Mouse (Mus musculus): Measurements from ENCODE around the gene Miga1. TPM values are rescaled to one million over a fixed set of nuclear protein-coding genes. Genes with fewer than 3 reads are reported as not detected.

The Miga1 gene
- polyA plus RNA-seq, 1 experiment from 2014 or later, result 24.7 TPM

GRCm38 (mm10) chr3:152239592-152239991 lies 100.6 kb downstream of the Miga1 start:
- H3K36me3 ChIP-seq, result peaks cover 29% of the 10 kb centered on the region
- no peak for ATAC-seq (ENCODE audit: insufficient number of reproducible peaks, insufficient read depth, low FRiP score, low TSS enrichment)
- no peak overlapping the region for H3K4me3 ChIP-seq
- H3K9ac ChIP-seq, result no peak overlapping the region
- 96% methylated on average over 1 of the region's 1 CpGs for WGBS
- no peaks in the 10 kb centered on the region for H3K4me1 ChIP-seq
- no peaks in the 10 kb centered on the region for H3K9me3 ChIP-seq
- H3K27ac ChIP-seq, result no peak overlapping the region
- H3K4me2 ChIP-seq (replicated peaks), result no peak overlapping the region
- no peaks in the 10 kb centered on the region for H3K27me3 ChIP-seq

- H3K9me3 ChIP-seq, result no peaks in the 10 kb centered on the region
- peaks cover 34% of the 10 kb centered on the region for H3K36me3 ChIP-seq
- ATAC-seq (ENCODE audit: insufficient number of reproducible peaks, insufficient read depth, low FRiP score, low TSS enrichment), result no peak
- no peaks in the 10 kb centered on the region for H3K4me1 ChIP-seq
- no peak overlapping the region for H3K9ac ChIP-seq
- H3K27me3 ChIP-seq, result no peaks in the 10 kb centered on the region
- no peak overlapping the region for H3K4me3 ChIP-seq
- WGBS, result 66% methylated on average over 2 of the region's 2 CpGs
- H3K27ac ChIP-seq, result no peak overlapping the region
- H3K4me2 ChIP-seq (replicated peaks), result no peak overlapping the region
Measured at GRCm38 (mm10) chr3:152238836-152239235, 101.4 kb downstream of the Miga1 start.

- H3K27ac ChIP-seq, result no peak overlapping the region
- H3K27me3 ChIP-seq, result no peaks in the 10 kb centered on the region
- no peak overlapping the region for H3K4me2 ChIP-seq (replicated peaks)
- 93% methylated on average over 1 of the region's 1 CpGs for WGBS
- ATAC-seq (ENCODE audit: insufficient number of reproducible peaks, insufficient read depth, low FRiP score, low TSS enrichment), result no peak
- no peak overlapping the region for H3K4me3 ChIP-seq
- H3K36me3 ChIP-seq, result peaks cover 49% of the 10 kb centered on the region
- no peak overlapping the region for H3K9ac ChIP-seq
- no peaks in the 10 kb centered on the region for H3K4me1 ChIP-seq
- H3K9me3 ChIP-seq, result no peaks in the 10 kb centered on the region
Measured at GRCm38 (mm10) chr3:152235805-152236204, 104.4 kb downstream of the Miga1 start.

- WGBS, result 84% methylated on average over 1 of the region's 1 CpGs
- Histone ChIP-seq H3K36me3 (peaks cover 51% of the 10 kb centered on the region), H3K27me3 (no peaks in the 10 kb centered on the region)
Measured at GRCm38 (mm10) chr3:152235238-152235637, 105.0 kb downstream of the Miga1 start.

GRCm38 (mm10) chr3:152231333-152232100 lies 108.7 kb downstream of the Miga1 start:
- no peaks in the 10 kb centered on the region for H3K27me3 ChIP-seq
- no peaks in the 10 kb centered on the region for H3K9me3 ChIP-seq
- H3K4me3 ChIP-seq, result no peak overlapping the region
- no peaks in the 10 kb centered on the region for H3K4me1 ChIP-seq
- 68% methylated on average over 6 of the region's 6 CpGs for WGBS
- H3K9ac ChIP-seq, result no peak overlapping the region
- ATAC-seq (ENCODE audit: insufficient number of reproducible peaks, insufficient read depth, low FRiP score, low TSS enrichment), result no peak
- peaks cover 59% of the 10 kb centered on the region for H3K36me3 ChIP-seq
- no peak overlapping the region for H3K27ac ChIP-seq
- H3K4me2 ChIP-seq (replicated peaks), result no peak overlapping the region

More at GRCm38 (mm10) chr3:152235238-152235637, 105.0 kb downstream of the Miga1 start:
- Histone ChIP-seq H3K4me2 (replicated peaks) (no peak overlapping the region), H3K9ac (no peak overlapping the region), H3K27ac (no peak overlapping the region), H3K9me3 (no peaks in the 10 kb centered on the region), H3K4me3 (no peak overlapping the region), H3K4me1 (no peaks in the 10 kb centered on the region)
- no peak for ATAC-seq (ENCODE audit: insufficient number of reproducible peaks, insufficient read depth, low FRiP score, low TSS enrichment)

- Histone ChIP-seq H3K27me3 (no peaks in the 10 kb centered on the region), H3K4me3 (no peak overlapping the region), H3K4me1 (no peaks in the 10 kb centered on the region), H3K9ac (no peak overlapping the region), H3K9me3 (no peaks in the 10 kb centered on the region), H3K27ac (no peak overlapping the region), H3K4me2 (replicated peaks) (no peak overlapping the region), H3K36me3 (peaks cover 73% of the 10 kb centered on the region)
- WGBS, result 88% methylated on average over 5 of the region's 5 CpGs
- no peak for ATAC-seq (ENCODE audit: insufficient number of reproducible peaks, insufficient read depth, low FRiP score, low TSS enrichment)
Measured at GRCm38 (mm10) chr3:152229271-152229670, 110.9 kb downstream of the Miga1 start.

- Histone ChIP-seq H3K4me2 (replicated peaks) (no peak overlapping the region), H3K36me3 (peaks cover 75% of the 10 kb centered on the region), H3K27ac (no peak overlapping the region), H3K9ac (no peak overlapping the region), H3K27me3 (no peaks in the 10 kb centered on the region), H3K4me1 (no peaks in the 10 kb centered on the region), H3K9me3 (no peaks in the 10 kb centered on the region), H3K4me3 (no peak overlapping the region)
- no peak for ATAC-seq (ENCODE audit: insufficient number of reproducible peaks, insufficient read depth, low FRiP score, low TSS enrichment)
- 93% methylated on average over 7 of the region's 7 CpGs for WGBS
Measured at GRCm38 (mm10) chr3:152228843-152229242, 111.4 kb downstream of the Miga1 start.

- Histone ChIP-seq H3K4me2 (replicated peaks) (no peak overlapping the region), H3K4me1 (no peaks in the 10 kb centered on the region), H3K27ac (no peak overlapping the region), H3K27me3 (no peaks in the 10 kb centered on the region), H3K36me3 (peaks cover 82% of the 10 kb centered on the region), H3K9ac (no peak overlapping the region), H3K9me3 (no peaks in the 10 kb centered on the region), H3K4me3 (no peak overlapping the region)
- WGBS, result 93% methylated on average over 7 of the region's 7 CpGs
- no peak for ATAC-seq (ENCODE audit: insufficient number of reproducible peaks, insufficient read depth, low FRiP score, low TSS enrichment)
Measured at GRCm38 (mm10) chr3:152225906-152226305, 114.3 kb downstream of the Miga1 start.

- ATAC-seq (ENCODE audit: insufficient number of reproducible peaks, insufficient read depth, low FRiP score, low TSS enrichment), result no peak
- H3K27me3 ChIP-seq, result no peaks in the 10 kb centered on the region
- no peaks in the 10 kb centered on the region for H3K9me3 ChIP-seq
- H3K36me3 ChIP-seq, result peaks cover 84% of the 10 kb centered on the region
- no peaks in the 10 kb centered on the region for H3K4me1 ChIP-seq
- H3K4me3 ChIP-seq, result no peak overlapping the region
- no peak overlapping the region for H3K4me2 ChIP-seq (replicated peaks)
- no peak overlapping the region for H3K9ac ChIP-seq
- H3K27ac ChIP-seq, result no peak overlapping the region
Measured at GRCm38 (mm10) chr3:152224918-152225317, 115.3 kb downstream of the Miga1 start.

Other genes starting within 250 kb of the Miga1 start
- 2.4 and 3.5 TPM in 2 replicates for gene Gipc2, start 174.2 kb downstream of the Miga1 start, polyA plus RNA-seq (2016; fragmentation: Nextera tagmentation; extraction: Ambion mirVana)
- gene Dnajb4, start 130.1 kb downstream of the Miga1 start, polyA plus RNA-seq (2016; fragmentation: Nextera tagmentation; extraction: Ambion mirVana), result 29.4 and 33.0 TPM in 2 replicates
- gene Fubp1, start 130.0 kb downstream of the Miga1 start, polyA plus RNA-seq (2016; fragmentation: Nextera tagmentation; extraction: Ambion mirVana), result 367 and 370 TPM in 2 replicates
- 10.1 and 13.1 TPM in 2 replicates for gene Nexn, start 74.1 kb downstream of the Miga1 start, polyA plus RNA-seq (2016; fragmentation: Nextera tagmentation; extraction: Ambion mirVana)
- 51.1 and 56.7 TPM in 2 replicates for gene Usp33, start 6.1 kb upstream of the Miga1 start, polyA plus RNA-seq (2016; fragmentation: Nextera tagmentation; extraction: Ambion mirVana)
- 55.9 and 58.4 TPM in 2 replicates for gene Zzz3, start 55.1 kb upstream of the Miga1 start, polyA plus RNA-seq (2016; fragmentation: Nextera tagmentation; extraction: Ambion mirVana)

All from embryonic facial prominence, embryonic 12.5 days (tissue).